Mouse (Mus musculus): ENCODE measurements around the gene Txnl4b. TPM values are rescaled to one million over a fixed set of nuclear protein-coding genes. Genes with fewer than 3 reads are reported as not detected.
A peak's percentile ranks its signal among the peaks of the same experiment; 100 is the strongest.

The Txnl4b gene
- polyA plus RNA-seq, 1 experiment from 2014 or later, result 28.2 TPM

- WGBS, result 60% methylated on average over 27 of the region's 27 CpGs
- Histone ChIP-seq H3K4me2 (replicated peaks) (0 out of 2 replicates have a peak within 1 kb of the TSS, but pooled peaks have one; percentile 10), H3K4me3 (replicated peaks; ENCODE audit: low read length) (no peak within 1 kb of the TSS), H3K4me1 (replicated peaks; ENCODE audit: control insufficient read depth, insufficient read depth, low read length) (no peaks in the 10 kb centered on the region), H3K27ac (no peak within 1 kb of the TSS), H3K36me3 (replicated peaks; ENCODE audit: control insufficient read depth, insufficient read depth) (no peaks in the 10 kb centered on the region), H3K9ac (no peak within 1 kb of the TSS), H3K27me3 (ENCODE audit: control insufficient read depth, insufficient read depth, low read length) (no peaks in the 10 kb centered on the region), H3K9me3 (ENCODE audit: control insufficient read depth, low read length) (0 out of 2 replicates have a peak, but pooled peaks cover 2% of the 10 kb centered on the region)
- ATAC-seq (ENCODE audit: low FRiP score) (no peak), DNase-seq (ENCODE audit: low spot score) (no peak)
Observed at GRCm38 (mm10) chr8:109614243-109615210, 48.8 kb downstream of the Txnl4b start, which contains the start of gene Pkd1l3. Gene Pkd1l3 (plus strand): TSS chr8:109614517.

- WGBS, result 87% methylated on average over 3 of the region's 3 CpGs
- no peak overlapping the region for H3K4me2 ChIP-seq (replicated peaks)
Observed at GRCm38 (mm10) chr8:109615569-109615968, 49.9 kb downstream of the Txnl4b start.

More at GRCm38 (mm10) chr8:109615569-109615968, 49.9 kb downstream of the Txnl4b start:
- H3K4me3 ChIP-seq (replicated peaks; ENCODE audit: low read length), result no peak overlapping the region
- H3K27me3 ChIP-seq (ENCODE audit: control insufficient read depth, insufficient read depth, low read length), result no peaks in the 10 kb centered on the region
- H3K9ac ChIP-seq, result no peak overlapping the region
- no peaks in the 10 kb centered on the region for H3K4me1 ChIP-seq (replicated peaks; ENCODE audit: control insufficient read depth, insufficient read depth, low read length)
- no peak overlapping the region for H3K27ac ChIP-seq
- ATAC-seq (ENCODE audit: low FRiP score), result no peak
- 0 out of 2 replicates have a peak, but pooled peaks cover 3% of the 10 kb centered on the region for H3K9me3 ChIP-seq (ENCODE audit: control insufficient read depth, low read length)
- H3K36me3 ChIP-seq (replicated peaks; ENCODE audit: control insufficient read depth, insufficient read depth), result no peaks in the 10 kb centered on the region
- DNase-seq (ENCODE audit: low spot score), result no peak

Other genes with a start within 250 kb of the Txnl4b start
- gene Pmfbp1, start 71.9 kb upstream of the Txnl4b start, polyA plus RNA-seq (2014; fragmentation: Nextera tagmentation; extraction: Ambion mirVana), result 3.2 TPM in 2 replicates
- 12.7 and 14.7 TPM in 2 replicates for gene Dhx38, start within 50 bp of the Txnl4b start, polyA plus RNA-seq (2014; fragmentation: Nextera tagmentation; extraction: Ambion mirVana)
- 0.40 and 0.43 TPM in 2 replicates for gene Hp, start 13.3 kb downstream of the Txnl4b start, polyA plus RNA-seq (2014; fragmentation: Nextera tagmentation; extraction: Ambion mirVana)
- gene Dhodh, start 42.8 kb downstream of the Txnl4b start, polyA plus RNA-seq (2014; fragmentation: Nextera tagmentation; extraction: Ambion mirVana), result 29.5 and 31.4 TPM in 2 replicates
- gene Pkd1l3, start 48.6 kb downstream of the Txnl4b start, polyA plus RNA-seq (2014; fragmentation: Nextera tagmentation; extraction: Ambion mirVana), result 0.13 and 0.23 TPM in 2 replicates
- 154 and 164 TPM in 2 replicates for gene Ist1, start 127.4 kb downstream of the Txnl4b start, polyA plus RNA-seq (2014; fragmentation: Nextera tagmentation; extraction: Ambion mirVana)
- gene Zfp821, start 139.7 kb downstream of the Txnl4b start, polyA plus RNA-seq (2014; fragmentation: Nextera tagmentation; extraction: Ambion mirVana), result 71.4 and 75.8 TPM in 2 replicates
- gene Atxn1l, start 171.8 kb downstream of the Txnl4b start, polyA plus RNA-seq (2014; fragmentation: Nextera tagmentation; extraction: Ambion mirVana), result 4.6 TPM in 2 replicates
- 39.1 and 46.5 TPM in 2 replicates for gene Ap1g1, start 212.7 kb downstream of the Txnl4b start, polyA plus RNA-seq (2014; fragmentation: Nextera tagmentation; extraction: Ambion mirVana)

Measured in hindbrain, embryonic 14.5 days (tissue).